Mouse (Mus musculus): ENCODE measurements at regions not wholly inside any gene's neighbourhood (a gene's known extent, or its start where the extent isn't known, plus 50 kb on each side); places are given as distances from the start of the nearest gene placed in this dataset.
A peak's percentile ranks its signal among the peaks of the same experiment; 100 is the strongest.
"Not testable (repeated sequence)": the region's sequence is repeated elsewhere in the genome, so short reads cannot be mapped to it uniquely, and the experiment has no call there.

DNA sequence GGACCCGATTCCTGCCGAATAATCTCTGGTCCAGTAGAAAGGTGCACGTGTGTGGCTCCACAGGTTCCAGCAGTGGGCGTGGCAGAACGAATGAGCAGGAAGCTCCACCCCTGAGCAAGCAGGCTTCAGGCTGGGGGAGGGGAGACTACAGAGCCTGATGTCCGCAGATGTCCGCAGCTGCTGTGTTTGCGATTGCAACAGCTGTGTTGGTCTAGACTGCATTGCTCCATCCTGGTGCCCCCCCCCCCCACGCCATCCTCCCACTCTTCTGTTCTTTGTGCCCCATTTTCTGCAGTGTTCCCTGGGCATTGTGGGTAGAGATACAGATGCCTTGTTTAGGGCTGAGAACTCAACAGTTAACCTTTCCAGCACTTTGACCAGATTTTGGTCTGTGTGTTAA is 150.3 kb upstream of the Trpc7 start:
- not testable (repeated sequence) for H3K9me3 ChIP-seq (ENCODE audit: control insufficient read depth, low read length); H3K36me3 ChIP-seq (ENCODE audit: control insufficient read depth, insufficient read depth, low read length); H3K27ac ChIP-seq (ENCODE audit: low read depth); H3K27me3 ChIP-seq (replicated peaks; ENCODE audit: control insufficient read depth, insufficient read depth, low read length); H3K9ac ChIP-seq (ENCODE audit: low read length); H3K4me1 ChIP-seq (replicated peaks; ENCODE audit: control insufficient read depth, insufficient read depth, low read length); H3K4me3 ChIP-seq (ENCODE audit: low read depth, low read length)
- peak overlapping the region; percentile 27; the same call in 1 of the 2 replicates for H3K4me2 ChIP-seq (ENCODE audit: low read length)
- 17% methylated on average over 5 of the region's 9 CpGs for WGBS
- 0 out of 2 replicates have a peak, but pooled peaks have one; percentile 40 for ATAC-seq (replicated peaks; ENCODE audit: low FRiP score, low TSS enrichment, low read depth)
- DNase-seq (ENCODE audit: low spot score), result peak; percentile 53

DNA sequence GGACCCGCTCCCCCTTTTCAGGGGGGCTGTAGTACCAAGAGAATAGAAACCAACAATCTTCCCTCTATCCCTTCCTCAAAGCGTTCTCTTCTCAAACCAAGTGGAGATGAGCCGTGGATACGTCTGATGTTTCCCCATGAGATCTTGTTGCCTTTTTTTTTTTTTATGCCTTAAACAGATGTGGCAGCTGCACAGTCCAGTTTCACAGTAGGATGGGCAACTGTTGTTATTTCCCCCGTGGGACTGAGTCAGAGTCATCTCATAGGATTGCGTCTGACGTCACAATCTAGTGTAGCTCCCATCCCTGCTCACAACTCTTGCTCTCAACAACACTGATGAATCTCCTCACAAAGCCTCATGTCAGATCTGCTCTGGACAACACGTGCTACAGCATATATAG is 148.7 kb upstream of the Trpc7 start:
- Histone ChIP-seq H3K9ac (ENCODE audit: low read length) (no peak overlapping the region), H3K27me3 (replicated peaks; ENCODE audit: control insufficient read depth, insufficient read depth, low read length) (no peaks in the 10 kb centered on the region), H3K36me3 (ENCODE audit: control insufficient read depth, insufficient read depth, low read length) (no peaks in the 10 kb centered on the region), H3K27ac (ENCODE audit: low read depth) (no peak overlapping the region), H3K4me2 (ENCODE audit: low read length) (no peak overlapping the region), H3K4me3 (ENCODE audit: low read depth, low read length) (no peak overlapping the region), H3K9me3 (ENCODE audit: control insufficient read depth, low read length) (0 out of 2 replicates have a peak, but pooled peaks cover 3% of the 10 kb centered on the region), H3K4me1 (replicated peaks; ENCODE audit: control insufficient read depth, insufficient read depth, low read length) (no peaks in the 10 kb centered on the region)
- DNase-seq (ENCODE audit: low spot score), result peak; percentile 18
- ATAC-seq (replicated peaks; ENCODE audit: low FRiP score, low TSS enrichment, low read depth), result no peak
- WGBS, result 92% methylated on average over 8 of the region's 8 CpGs

DNA sequence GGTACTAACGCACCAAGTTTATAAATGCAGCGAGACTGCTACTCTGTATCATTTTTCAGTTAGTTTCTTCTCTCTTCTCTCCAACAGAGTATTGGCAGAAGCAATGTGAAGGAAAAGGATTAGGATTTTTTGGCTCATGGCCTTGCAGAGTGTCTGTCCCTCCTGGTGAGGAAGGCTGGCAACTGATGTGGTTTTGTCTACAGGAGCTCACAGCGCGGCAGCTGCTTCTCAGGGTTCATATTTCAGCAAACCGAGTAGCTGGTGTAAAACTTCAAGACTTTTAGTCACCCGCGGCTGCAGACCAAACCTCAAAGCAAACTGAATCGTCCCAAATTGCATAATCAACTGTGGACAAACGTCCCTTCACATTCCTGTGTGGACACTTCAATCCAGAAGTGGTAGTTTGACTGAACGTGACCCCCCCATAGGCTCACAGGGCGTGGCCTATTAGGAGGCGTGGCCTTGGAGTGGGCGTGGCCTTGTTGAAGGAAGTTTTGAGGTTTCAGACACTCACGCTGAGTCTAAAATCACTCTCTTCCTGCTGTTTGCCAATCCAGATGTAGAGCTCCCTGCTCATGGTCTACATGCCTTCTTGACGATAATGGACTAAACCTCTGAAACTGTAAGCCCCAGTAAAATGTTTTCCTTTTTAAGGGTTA is 147.7 kb upstream of the Trpc7 start:
- Histone ChIP-seq H3K27me3 (replicated peaks; ENCODE audit: control insufficient read depth, insufficient read depth, low read length) (no peaks in the 10 kb centered on the region), H3K9me3 (ENCODE audit: control insufficient read depth, low read length) (0 out of 2 replicates have a peak, but pooled peaks cover 3% of the 10 kb centered on the region), H3K4me1 (replicated peaks; ENCODE audit: control insufficient read depth, insufficient read depth, low read length) (no peaks in the 10 kb centered on the region), H3K9ac (ENCODE audit: low read length) (no peak overlapping the region), H3K27ac (ENCODE audit: low read depth) (no peak overlapping the region), H3K4me2 (ENCODE audit: low read length) (no peak overlapping the region), H3K36me3 (ENCODE audit: control insufficient read depth, insufficient read depth, low read length) (no peaks in the 10 kb centered on the region), H3K4me3 (ENCODE audit: low read depth, low read length) (no peak overlapping the region)
- ATAC-seq (replicated peaks; ENCODE audit: low FRiP score, low TSS enrichment, low read depth), result no peak
- DNase-seq (ENCODE audit: low spot score), result no peak
- WGBS, result 87% methylated on average over 15 of the region's 15 CpGs

DNA sequence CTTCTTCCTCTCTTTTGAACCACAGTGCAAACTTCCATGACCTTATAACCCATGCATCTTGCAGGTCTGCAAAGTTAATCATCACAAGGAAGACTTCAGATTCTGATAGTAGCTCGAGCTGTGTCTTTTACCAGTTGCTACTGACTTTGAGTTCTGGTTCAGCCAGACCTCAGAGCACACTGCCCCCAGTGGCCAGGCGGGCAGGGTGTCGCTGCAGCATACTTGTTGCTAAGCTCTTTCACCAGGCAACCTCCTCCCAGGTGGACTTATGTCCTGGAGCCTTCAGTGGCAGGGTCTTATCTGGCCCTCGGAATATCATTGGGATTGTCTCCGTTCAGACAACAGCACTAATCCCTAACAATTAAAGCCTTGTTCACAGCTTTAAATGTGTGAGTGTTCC is 146.7 kb upstream of the Trpc7 start:
- Histone ChIP-seq H3K4me2 (ENCODE audit: low read length) (no peak overlapping the region), H3K27me3 (replicated peaks; ENCODE audit: control insufficient read depth, insufficient read depth, low read length) (no peaks in the 10 kb centered on the region), H3K4me3 (ENCODE audit: low read depth, low read length) (no peak overlapping the region), H3K27ac (ENCODE audit: low read depth) (no peak overlapping the region), H3K36me3 (ENCODE audit: control insufficient read depth, insufficient read depth, low read length) (no peaks in the 10 kb centered on the region), H3K4me1 (replicated peaks; ENCODE audit: control insufficient read depth, insufficient read depth, low read length) (no peaks in the 10 kb centered on the region), H3K9me3 (ENCODE audit: control insufficient read depth, low read length) (0 out of 2 replicates have a peak, but pooled peaks cover 3% of the 10 kb centered on the region), H3K9ac (ENCODE audit: low read length) (no peak overlapping the region)
- no peak for DNase-seq (ENCODE audit: low spot score)
- no peak for ATAC-seq (replicated peaks; ENCODE audit: low FRiP score, low TSS enrichment, low read depth)
- WGBS, result 75% methylated on average over 5 of the region's 5 CpGs

DNA sequence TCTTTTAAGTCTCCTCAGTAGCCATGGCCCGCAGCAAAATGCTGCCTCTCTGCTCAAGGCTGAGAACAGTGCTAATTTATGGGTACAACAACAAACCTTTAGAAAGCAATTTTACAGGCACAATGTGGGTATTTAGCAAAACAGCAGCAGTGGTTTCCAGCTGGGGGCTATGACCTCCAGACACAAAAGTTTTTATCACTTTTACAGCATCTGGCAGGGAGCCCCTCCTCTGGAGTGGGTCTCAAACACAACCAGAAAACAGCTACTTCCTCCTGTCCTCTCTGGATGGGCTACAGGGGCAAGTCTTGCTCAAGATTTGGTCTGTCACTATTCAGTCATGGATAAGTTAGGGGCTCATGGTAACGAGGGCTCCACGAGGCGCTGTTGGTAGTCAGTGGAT is 137.1 kb upstream of the Trpc7 start:
- H3K36me3 ChIP-seq (ENCODE audit: control insufficient read depth, insufficient read depth, low read length), result no peaks in the 10 kb centered on the region
- no peaks in the 10 kb centered on the region for H3K4me1 ChIP-seq (replicated peaks; ENCODE audit: control insufficient read depth, insufficient read depth, low read length)
- H3K4me2 ChIP-seq (ENCODE audit: low read length), result no peak overlapping the region
- no peaks in the 10 kb centered on the region for H3K27me3 ChIP-seq (replicated peaks; ENCODE audit: control insufficient read depth, insufficient read depth, low read length)
- no peaks in the 10 kb centered on the region for H3K9me3 ChIP-seq (ENCODE audit: control insufficient read depth, low read length)
- DNase-seq (ENCODE audit: low spot score), result no peak
- WGBS, result 62% methylated on average over 4 of the region's 4 CpGs
- H3K9ac ChIP-seq (ENCODE audit: low read length), result no peak overlapping the region
- H3K27ac ChIP-seq (ENCODE audit: low read depth), result no peak overlapping the region
- no peak overlapping the region for H3K4me3 ChIP-seq (ENCODE audit: low read depth, low read length)
- ATAC-seq (replicated peaks; ENCODE audit: low FRiP score, low TSS enrichment, low read depth), result no peak

- Histone ChIP-seq H3K4me1 (replicated peaks; ENCODE audit: control insufficient read depth, insufficient read depth, low read length) (no peaks in the 10 kb centered on the region), H3K36me3 (ENCODE audit: control insufficient read depth, insufficient read depth, low read length) (no peaks in the 10 kb centered on the region), H3K9ac (ENCODE audit: low read length) (no peak overlapping the region), H3K9me3 (ENCODE audit: control insufficient read depth, low read length) (no peaks in the 10 kb centered on the region), H3K4me3 (ENCODE audit: low read depth, low read length) (no peak overlapping the region), H3K27me3 (replicated peaks; ENCODE audit: control insufficient read depth, insufficient read depth, low read length) (no peaks in the 10 kb centered on the region), H3K27ac (ENCODE audit: low read depth) (no peak overlapping the region), H3K4me2 (ENCODE audit: low read length) (no peak overlapping the region)
- WGBS, result 69% methylated on average over 11 of the region's 11 CpGs
- DNase-seq (ENCODE audit: low spot score), result no peak
- no peak for ATAC-seq (replicated peaks; ENCODE audit: low FRiP score, low TSS enrichment, low read depth)
Measured at GRCm38 (mm10) chr13:57017553-57018341, 122.0 kb upstream of the Trpc7 start.

GRCm38 (mm10) chr13:57016465-57017272 is 120.9 kb upstream of the Trpc7 start:
- Histone ChIP-seq H3K36me3 (ENCODE audit: control insufficient read depth, insufficient read depth, low read length) (no peaks in the 10 kb centered on the region), H3K4me2 (ENCODE audit: low read length) (no peak overlapping the region), H3K4me1 (replicated peaks; ENCODE audit: control insufficient read depth, insufficient read depth, low read length) (no peaks in the 10 kb centered on the region), H3K9ac (ENCODE audit: low read length) (no peak overlapping the region), H3K4me3 (ENCODE audit: low read depth, low read length) (no peak overlapping the region), H3K9me3 (ENCODE audit: control insufficient read depth, low read length) (no peaks in the 10 kb centered on the region), H3K27me3 (replicated peaks; ENCODE audit: control insufficient read depth, insufficient read depth, low read length) (no peaks in the 10 kb centered on the region), H3K27ac (ENCODE audit: low read depth) (no peak overlapping the region)
- WGBS, result 49% methylated on average over 13 of the region's 13 CpGs
- no peak for ATAC-seq (replicated peaks; ENCODE audit: low FRiP score, low TSS enrichment, low read depth)
- DNase-seq (ENCODE audit: low spot score), result no peak

DNA sequence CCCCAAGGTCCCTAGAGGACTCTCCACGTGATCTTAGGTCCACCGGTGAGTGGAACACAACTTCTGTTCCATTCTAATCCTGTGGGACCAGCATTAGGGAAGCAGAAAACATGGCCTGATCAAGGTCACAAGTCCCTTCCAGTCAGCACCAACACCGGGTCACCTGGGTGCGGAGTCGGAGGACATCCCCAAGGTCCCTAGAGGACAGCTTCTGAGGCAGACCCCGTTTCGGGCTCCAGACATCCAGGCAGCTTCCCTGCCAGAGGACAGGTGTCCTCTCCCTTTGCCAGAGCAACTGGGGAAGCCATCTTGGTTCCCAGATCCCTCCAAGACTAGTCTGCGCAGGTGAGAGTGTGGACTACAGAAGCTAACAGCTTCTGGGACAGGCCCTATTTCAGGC is 111.4 kb upstream of the Trpc7 start:
- H3K4me2 ChIP-seq (ENCODE audit: low read length); H3K9ac ChIP-seq (ENCODE audit: low read length); H3K4me1 ChIP-seq (replicated peaks; ENCODE audit: control insufficient read depth, insufficient read depth, low read length); ATAC-seq (replicated peaks; ENCODE audit: low FRiP score, low TSS enrichment, low read depth); DNase-seq (ENCODE audit: low spot score); H3K9me3 ChIP-seq (ENCODE audit: control insufficient read depth, low read length); H3K4me3 ChIP-seq (ENCODE audit: low read depth, low read length); H3K27ac ChIP-seq (ENCODE audit: low read depth); H3K27me3 ChIP-seq (replicated peaks; ENCODE audit: control insufficient read depth, insufficient read depth, low read length); H3K36me3 ChIP-seq (ENCODE audit: control insufficient read depth, insufficient read depth, low read length): not testable (repeated sequence)
- 93% methylated on average over 8 of the region's 8 CpGs for WGBS
